Mouse (Mus musculus) testis, adult 2 months (tissue): ENCODE measurements around the gene Tmem131l.

ENCODE experiments used
- CTCF ChIP-seq: fragments of 200-500 bp; IDR thresholded peaks from 2 replicates; pipeline ENCODE4 v1.5.1; 2012; ENCODE audit warnings: low read depth, mild to moderate bottlenecking, inconsistent platforms, low read length, moderate library complexity; ENCODE audit not compliant: control insufficient read depth, insufficient read depth, insufficient replicate concordance
- POLR2A ChIP-seq: fragments of 200-500 bp; IDR thresholded peaks from 2 replicates; pipeline ENCODE4 v1.6.1; 2012; ENCODE audit warnings: low read depth, mild to moderate bottlenecking, inconsistent platforms, low read length, moderate library complexity; ENCODE audit not compliant: control insufficient read depth

GRCm38 (mm10) chr3:84077505-84077904 lies 37.5 kb upstream of the Tmem131l start:
- no peak for TF ChIP-seq CTCF
- TF ChIP-seq POLR2A = no peak
